Mouse (Mus musculus): ENCODE data around the gene Defb23. TPM values are rescaled to one million over a fixed set of nuclear protein-coding genes. Genes with fewer than 3 reads are reported as not detected.

Gene Defb23
- total and polyA plus RNA-seq, 2 experiments from 2014 or later = not detected

DNA sequence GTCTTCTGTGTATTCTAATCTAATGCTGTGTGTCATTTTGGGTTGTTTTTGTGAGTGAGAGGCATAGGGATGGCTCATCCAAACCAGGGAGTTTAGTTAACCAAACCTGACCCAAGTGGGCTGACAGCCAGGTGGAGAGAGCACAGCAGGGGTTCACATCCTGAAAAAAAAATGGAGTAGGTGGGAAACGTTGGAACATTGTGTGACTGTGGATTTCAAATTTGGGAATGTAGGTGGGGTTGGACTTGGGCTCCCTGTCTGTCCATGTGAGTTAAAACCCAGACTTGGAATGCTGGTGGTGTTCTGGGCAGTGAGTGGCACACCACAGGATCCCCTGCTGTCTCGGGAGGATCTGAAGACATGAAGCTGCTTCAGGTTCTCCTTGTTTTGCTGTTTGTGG is 12.3 kb upstream of the Defb23 start, which contains the start of gene Defb20:
Gene Defb20, plus strand, starts transcription at position 301 of the 400 bp plus-strand sequence.
- 51% methylated on average over 2 of the region's 2 CpGs for WGBS

GRCm38 (mm10) chr2:152472434-152472833 is 8.0 kb upstream of the Defb23 start:
- Histone ChIP-seq H3K9ac (replicated peaks; ENCODE audit: low read depth, low read length) (no peak overlapping the region), H3K27ac (ENCODE audit: low read depth) (no peak overlapping the region), H3K27me3 (ENCODE audit: control insufficient read depth, insufficient read depth, low read length) (no peaks in the 10 kb centered on the region), H3K9me3 (replicated peaks; ENCODE audit: control insufficient read depth, low read length) (no peaks in the 10 kb centered on the region), H3K4me1 (ENCODE audit: control insufficient read depth, insufficient read depth) (no peaks in the 10 kb centered on the region), H3K4me2 (ENCODE audit: low read depth, low read length) (no peak overlapping the region), H3K36me3 (replicated peaks; ENCODE audit: control insufficient read depth, insufficient read depth, low read length) (no peaks in the 10 kb centered on the region), H3K4me3 (ENCODE audit: low read depth, low read length) (no peak overlapping the region)
- TF ChIP-seq EP300 (IDR thresholded peaks at IDR 0.05; ENCODE audit: low read depth) (no peak), CTCF (IDR thresholded peaks at IDR 0.05; ENCODE audit: low read depth) (peak; percentile 35)
- DNase-seq (ENCODE audit: low spot score) = no peak
- 13% methylated on average over 3 of the region's 3 CpGs for WGBS
- ATAC-seq (ENCODE audit: insufficient read depth, low read depth) = no peak

More for the DNA sequence above, 12.3 kb upstream of the Defb23 start, which contains the start of gene Defb20:
- no peak within 1 kb of the TSS for H3K9ac ChIP-seq (replicated peaks; ENCODE audit: low read depth, low read length)
- no peaks in the 10 kb centered on the region for H3K9me3 ChIP-seq (replicated peaks; ENCODE audit: control insufficient read depth, low read length)
- no peaks in the 10 kb centered on the region for H3K36me3 ChIP-seq (replicated peaks; ENCODE audit: control insufficient read depth, insufficient read depth, low read length)
- H3K4me2 ChIP-seq (ENCODE audit: low read depth, low read length) = no peak within 1 kb of the TSS
- ATAC-seq (ENCODE audit: insufficient read depth, low read depth) (no peak), DNase-seq (ENCODE audit: low spot score) (no peak)
- H3K27me3 ChIP-seq (ENCODE audit: control insufficient read depth, insufficient read depth, low read length) = no peaks in the 10 kb centered on the region
- no peak for TF ChIP-seq EP300 (IDR thresholded peaks at IDR 0.05; ENCODE audit: low read depth)
- no peak for TF ChIP-seq CTCF (IDR thresholded peaks at IDR 0.05; ENCODE audit: low read depth)
- no peaks in the 10 kb centered on the region for H3K4me1 ChIP-seq (ENCODE audit: control insufficient read depth, insufficient read depth)
- H3K27ac ChIP-seq (ENCODE audit: low read depth) = no peak within 1 kb of the TSS
- H3K4me3 ChIP-seq (ENCODE audit: low read depth, low read length) = no peak within 1 kb of the TSS

- H3K4me2 ChIP-seq (ENCODE audit: low read depth, low read length) = no peak overlapping the region
- TF ChIP-seq EP300 (IDR thresholded peaks at IDR 0.05; ENCODE audit: low read depth) (no peak), CTCF (IDR thresholded peaks at IDR 0.05; ENCODE audit: low read depth) (peak; percentile 55)
- 27% methylated on average over 7 of the region's 7 CpGs for WGBS
- no peak for DNase-seq (ENCODE audit: low spot score)
- H3K4me3 ChIP-seq (ENCODE audit: low read depth, low read length) = no peak overlapping the region
- H3K9ac ChIP-seq (replicated peaks; ENCODE audit: low read depth, low read length) = no peak overlapping the region
- no peaks in the 10 kb centered on the region for H3K36me3 ChIP-seq (replicated peaks; ENCODE audit: control insufficient read depth, insufficient read depth, low read length)
- H3K4me1 ChIP-seq (ENCODE audit: control insufficient read depth, insufficient read depth) = no peaks in the 10 kb centered on the region
- H3K27ac ChIP-seq (ENCODE audit: low read depth) = no peak overlapping the region
- ATAC-seq (ENCODE audit: insufficient read depth, low read depth) = no peak
- H3K9me3 ChIP-seq (replicated peaks; ENCODE audit: control insufficient read depth, low read length) = no peaks in the 10 kb centered on the region
- H3K27me3 ChIP-seq (ENCODE audit: control insufficient read depth, insufficient read depth, low read length) = no peaks in the 10 kb centered on the region
Observed at GRCm38 (mm10) chr2:152470973-152471372, 6.6 kb upstream of the Defb23 start.

DNA sequence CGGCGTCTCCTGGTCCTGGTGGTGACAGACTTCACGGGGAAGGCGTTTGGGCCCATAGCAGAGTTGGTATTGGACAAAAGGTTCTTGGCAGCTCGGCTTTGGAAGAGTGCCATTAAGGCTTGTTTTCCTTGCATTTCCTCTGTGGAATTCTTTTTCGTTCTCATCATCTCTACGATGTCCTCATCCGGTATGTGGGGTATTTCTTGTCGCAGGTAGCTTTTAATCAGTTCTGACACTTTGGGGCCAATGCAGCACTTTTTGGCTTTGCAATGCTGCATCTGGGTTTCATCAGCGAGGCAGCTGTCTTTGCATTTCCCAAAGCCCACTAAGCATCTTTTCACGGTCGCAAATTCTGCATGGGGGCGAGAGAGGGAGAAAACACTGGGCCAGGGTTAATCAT is 5.2 kb downstream of the Defb23 start:
- H3K4me1 ChIP-seq (ENCODE audit: control insufficient read depth, insufficient read depth) = no peaks in the 10 kb centered on the region
- no peak overlapping the region for H3K27ac ChIP-seq (ENCODE audit: low read depth)
- no peaks in the 10 kb centered on the region for H3K9me3 ChIP-seq (replicated peaks; ENCODE audit: control insufficient read depth, low read length)
- no peaks in the 10 kb centered on the region for H3K27me3 ChIP-seq (ENCODE audit: control insufficient read depth, insufficient read depth, low read length)
- H3K4me2 ChIP-seq (ENCODE audit: low read depth, low read length) = no peak overlapping the region
- DNase-seq (ENCODE audit: low spot score) (no peak), ATAC-seq (ENCODE audit: insufficient read depth, low read depth) (no peak)
- 51% methylated on average over 13 of the region's 13 CpGs for WGBS
- no peak overlapping the region for H3K4me3 ChIP-seq (ENCODE audit: low read depth, low read length)
- H3K9ac ChIP-seq (replicated peaks; ENCODE audit: low read depth, low read length) = no peak overlapping the region
- H3K36me3 ChIP-seq (replicated peaks; ENCODE audit: control insufficient read depth, insufficient read depth, low read length) = no peaks in the 10 kb centered on the region
- no peak for TF ChIP-seq EP300 (IDR thresholded peaks at IDR 0.05; ENCODE audit: low read depth)
- no peak for TF ChIP-seq CTCF (IDR thresholded peaks at IDR 0.05; ENCODE audit: low read depth)

- 78% methylated on average over 4 of the region's 4 CpGs for WGBS
- DNase-seq (ENCODE audit: low spot score) = no peak
Observed at GRCm38 (mm10) chr2:152452101-152452781, 12.2 kb downstream of the Defb23 start.

More at GRCm38 (mm10) chr2:152452101-152452781, 12.2 kb downstream of the Defb23 start:
- Histone ChIP-seq H3K4me1 (ENCODE audit: control insufficient read depth, insufficient read depth) (0 out of 2 replicates have a peak, but pooled peaks cover under 1% of the 10 kb centered on the region), H3K27me3 (ENCODE audit: control insufficient read depth, insufficient read depth, low read length) (no peaks in the 10 kb centered on the region), H3K9ac (replicated peaks; ENCODE audit: low read depth, low read length) (no peak overlapping the region), H3K36me3 (replicated peaks; ENCODE audit: control insufficient read depth, insufficient read depth, low read length) (no peaks in the 10 kb centered on the region), H3K27ac (ENCODE audit: low read depth) (no peak overlapping the region), H3K4me3 (ENCODE audit: low read depth, low read length) (no peak overlapping the region), H3K4me2 (ENCODE audit: low read depth, low read length) (no peak overlapping the region), H3K9me3 (replicated peaks; ENCODE audit: control insufficient read depth, low read length) (no peaks in the 10 kb centered on the region)
- ATAC-seq (ENCODE audit: insufficient read depth, low read depth) = no peak
- TF ChIP-seq CTCF (IDR thresholded peaks at IDR 0.05; ENCODE audit: low read depth) = no peak
- TF ChIP-seq EP300 (IDR thresholded peaks at IDR 0.05; ENCODE audit: low read depth) = no peak
